Mouse (Mus musculus): ENCODE measurements around the gene Zfp334.

Gene Zfp334

DNA sequence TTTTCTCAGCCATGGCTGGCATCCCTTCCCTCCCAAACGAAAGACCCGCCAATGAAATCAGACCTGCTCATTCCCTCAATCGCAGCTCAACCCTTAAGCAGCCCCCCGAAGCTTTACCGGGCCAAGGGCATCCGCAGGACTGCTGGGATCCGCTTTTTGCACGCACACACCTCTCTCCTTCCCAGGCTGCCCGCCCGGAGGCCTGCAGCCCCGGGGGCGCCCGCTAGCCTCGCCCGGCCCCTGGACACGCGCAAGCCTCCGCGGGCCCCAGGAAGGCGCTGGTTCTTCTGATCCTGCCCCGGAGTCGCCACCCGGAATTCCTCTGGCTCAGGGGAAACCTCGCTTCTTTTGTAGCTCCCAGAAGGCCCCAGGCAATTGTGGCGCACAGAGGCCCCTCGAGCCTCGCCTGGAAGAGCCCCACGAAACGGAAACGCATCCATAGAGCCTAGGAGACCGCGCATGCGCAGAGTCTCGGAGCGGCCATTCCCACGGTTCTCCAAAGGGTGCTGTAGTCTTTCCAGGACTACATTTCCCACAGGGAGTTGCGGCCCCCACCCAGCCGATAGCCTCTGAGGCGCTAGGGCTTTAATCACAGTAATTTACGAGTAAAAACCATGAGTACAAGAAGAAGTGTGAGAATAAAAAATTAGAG lies at the start of gene Zfp334:
Gene Zfp334 (minus strand): TSS at position 416 of the 652 bp plus-strand sequence.
- peak; percentile 93 for DNase-seq (ENCODE audit: low spot score in 2 of 2)

GRCm38 (mm10) chr2:165428694-165429093 lies 40.6 kb upstream of the Zfp334 start:
- no peak for DNase-seq (ENCODE audit: low spot score in 2 of 2)

DNA sequence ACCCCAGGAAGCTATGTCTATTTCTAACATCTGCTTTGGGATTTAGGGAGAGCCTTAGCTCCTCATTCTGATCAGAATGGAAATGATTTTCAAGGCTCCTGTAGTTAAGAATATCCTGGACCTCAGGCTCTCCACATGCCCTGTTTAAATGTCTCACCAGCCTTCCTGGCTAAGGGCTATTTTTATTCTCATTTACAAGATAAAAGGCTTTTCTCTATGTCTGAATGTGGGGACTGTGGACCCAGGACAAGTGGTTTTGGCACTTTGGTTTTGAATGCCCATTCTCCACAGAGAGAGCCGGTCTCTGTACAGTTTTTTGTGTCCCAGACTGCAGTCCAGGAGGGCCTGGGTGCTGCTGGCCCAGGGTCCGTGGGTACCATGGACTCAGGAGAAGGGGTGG lies 32.1 kb upstream of the Zfp334 start:
- no peak for DNase-seq (ENCODE audit: low spot score in 2 of 2)

DNA sequence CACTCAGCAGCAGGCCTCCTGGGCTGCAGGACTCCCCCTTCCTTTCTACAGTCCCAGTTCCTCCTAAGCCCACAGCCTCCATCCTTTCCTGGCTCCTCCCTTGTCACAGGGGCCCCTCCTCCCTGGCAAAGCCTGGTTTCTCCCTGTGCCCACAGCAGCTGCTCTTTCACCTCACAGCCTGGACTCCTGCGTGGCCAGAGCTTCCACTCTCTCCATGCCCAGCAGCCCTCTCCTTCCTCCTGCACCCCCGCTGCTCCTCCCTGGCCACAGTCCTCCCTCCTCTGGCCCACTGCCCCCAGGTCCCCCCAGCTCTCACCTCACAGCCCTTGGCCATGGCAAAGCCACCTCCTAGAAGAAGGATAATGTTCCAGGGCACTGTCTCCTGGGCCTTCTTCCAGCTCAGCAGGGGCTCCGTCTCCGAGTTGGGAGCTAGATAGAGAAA lies 31.6 kb upstream of the Zfp334 start:
- no peak for DNase-seq (ENCODE audit: low spot score in 2 of 2)

DNA sequence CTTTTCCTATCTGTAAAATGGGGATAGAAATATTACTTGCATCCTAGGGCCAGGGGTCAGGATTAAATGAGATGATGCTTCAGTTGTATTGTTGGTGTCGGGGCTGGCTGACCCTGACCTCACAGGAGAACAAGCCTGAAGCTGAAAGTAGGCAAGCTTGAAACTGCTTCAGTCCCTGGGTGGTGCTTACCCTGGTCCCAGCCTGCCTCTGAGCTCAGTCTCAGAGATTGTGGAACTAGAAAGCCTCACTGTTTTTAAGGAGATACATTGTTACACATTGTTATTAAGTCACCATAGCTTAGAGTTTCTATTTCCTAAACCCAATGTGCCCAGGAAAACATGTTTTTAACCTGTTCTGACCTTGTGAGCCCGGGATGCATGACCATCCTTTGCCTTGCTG lies 30.5 kb upstream of the Zfp334 start:
- no peak for DNase-seq (ENCODE audit: low spot score in 2 of 2)

DNA sequence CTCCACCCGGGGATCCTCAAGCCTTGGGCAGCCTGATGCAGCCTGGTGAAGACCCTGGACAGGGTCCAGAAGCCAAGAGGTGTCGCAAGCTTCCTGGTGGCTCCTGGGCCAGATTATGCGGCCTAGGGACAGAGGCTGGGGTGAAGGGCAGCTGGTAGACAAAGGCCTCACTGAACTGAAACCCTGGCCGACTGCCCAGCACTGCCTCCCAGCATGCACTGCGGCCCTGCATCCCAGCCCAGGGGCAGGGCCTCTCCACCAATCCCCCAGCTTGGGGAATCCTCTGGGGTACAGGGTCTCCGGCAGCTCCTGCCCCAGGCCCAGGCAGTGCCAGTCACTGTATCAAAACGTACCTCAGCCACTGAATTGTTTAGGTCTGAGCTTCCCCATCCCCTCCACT lies 29.2 kb upstream of the Zfp334 start:
- peak; percentile 54 to 63 for DNase-seq (ENCODE audit: low spot score in 2 of 2)

GRCm38 (mm10) chr2:165415795-165416194 lies 27.7 kb upstream of the Zfp334 start:
- DNase-seq (ENCODE audit: low spot score in 2 of 2) = no peak

DNA sequence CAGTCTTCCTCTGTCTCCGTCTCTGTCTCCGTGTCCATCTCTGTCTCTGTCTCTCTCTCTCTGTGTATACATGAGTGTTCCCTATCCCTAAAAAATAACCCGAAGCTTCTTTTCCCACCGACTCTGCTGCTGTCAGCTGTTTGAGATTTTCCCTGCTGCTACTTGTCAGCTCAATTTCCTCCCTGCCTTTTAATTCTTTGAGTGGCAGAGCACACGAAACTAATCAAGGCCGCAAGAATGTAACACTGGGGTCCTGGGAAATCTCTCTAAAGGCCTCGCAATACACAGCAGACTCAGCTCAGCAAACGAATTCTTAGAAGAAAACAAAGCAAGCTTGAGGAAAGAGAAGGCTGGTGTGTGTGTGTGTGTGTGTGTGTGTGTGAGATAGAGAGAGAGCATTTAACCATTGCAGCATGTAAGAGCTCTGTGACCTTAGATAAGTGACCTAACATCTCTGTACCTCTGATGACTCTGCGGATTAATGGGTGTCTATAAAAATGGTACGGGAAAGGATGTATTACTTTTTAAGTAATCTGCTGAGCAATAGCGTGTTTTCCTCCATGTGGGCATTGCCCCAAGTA lies 27.2 kb upstream of the Zfp334 start:
- DNase-seq (ENCODE audit: low spot score in 2 of 2) = no peak

- DNase-seq (ENCODE audit: low spot score in 2 of 2) = no peak
These were observed 26.3 kb upstream of the Zfp334 start for GRCm38 (mm10) chr2:165414321-165414720.

GRCm38 (mm10) chr2:165413884-165414283 lies 25.8 kb upstream of the Zfp334 start:
- no peak for DNase-seq (ENCODE audit: low spot score in 2 of 2)

DNA sequence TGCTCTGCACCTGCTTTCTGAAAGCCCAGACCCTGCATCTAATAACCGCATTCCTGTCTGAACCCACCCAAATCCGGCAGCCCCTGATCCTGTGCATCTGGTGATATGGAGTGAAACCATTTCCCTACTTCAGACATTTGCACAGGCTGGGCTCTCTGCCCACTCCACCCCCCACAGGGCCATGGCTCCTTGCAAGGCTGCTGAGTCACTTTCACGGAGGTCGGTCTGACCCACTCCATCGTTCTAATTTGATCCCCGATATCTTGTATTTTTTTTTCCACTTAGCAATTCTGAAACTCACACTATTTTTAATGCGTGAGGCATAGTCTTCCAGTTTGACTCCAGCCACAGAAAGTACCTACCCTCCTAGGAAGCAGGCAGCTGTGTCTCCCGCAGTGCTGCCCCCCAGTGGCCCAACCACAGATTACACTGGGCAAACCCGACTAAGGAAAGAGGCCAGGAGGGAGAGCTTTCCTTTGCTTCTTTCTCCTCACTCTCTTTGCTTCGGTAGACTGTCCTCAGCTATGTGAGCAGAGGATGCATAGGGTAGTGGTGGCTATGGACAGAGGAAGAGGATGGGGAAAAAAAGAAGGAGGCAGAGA lies 19.7 kb upstream of the Zfp334 start:
- peak; percentile 65 to 75 for DNase-seq (ENCODE audit: low spot score in 2 of 2)

GRCm38 (mm10) chr2:165405351-165405750 lies 17.3 kb upstream of the Zfp334 start:
- peak in 1 of 2 experiments; percentile 43 for DNase-seq (ENCODE audit: low spot score in 2 of 2)

DNA sequence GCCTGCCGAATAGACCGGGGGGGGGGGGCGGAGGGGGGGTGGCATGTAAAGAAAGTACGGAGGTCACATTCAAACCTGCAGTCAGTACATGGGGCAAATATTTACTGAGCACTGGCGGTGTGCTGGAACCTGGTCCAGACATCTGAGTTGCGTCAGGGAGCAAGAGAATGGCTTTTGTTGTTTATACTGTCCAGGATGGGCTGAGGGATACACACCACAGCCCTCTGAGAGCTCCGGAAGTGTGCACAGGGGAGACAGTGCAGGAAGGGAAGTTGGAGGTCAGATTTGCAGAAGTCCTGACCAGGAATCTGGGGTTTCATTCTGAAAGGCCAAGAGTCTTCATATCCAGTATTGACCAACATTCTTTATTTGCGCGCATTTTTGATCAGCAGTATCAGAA lies 16.9 kb upstream of the Zfp334 start:
- no peak for DNase-seq (ENCODE audit: low spot score in 2 of 2)

DNA sequence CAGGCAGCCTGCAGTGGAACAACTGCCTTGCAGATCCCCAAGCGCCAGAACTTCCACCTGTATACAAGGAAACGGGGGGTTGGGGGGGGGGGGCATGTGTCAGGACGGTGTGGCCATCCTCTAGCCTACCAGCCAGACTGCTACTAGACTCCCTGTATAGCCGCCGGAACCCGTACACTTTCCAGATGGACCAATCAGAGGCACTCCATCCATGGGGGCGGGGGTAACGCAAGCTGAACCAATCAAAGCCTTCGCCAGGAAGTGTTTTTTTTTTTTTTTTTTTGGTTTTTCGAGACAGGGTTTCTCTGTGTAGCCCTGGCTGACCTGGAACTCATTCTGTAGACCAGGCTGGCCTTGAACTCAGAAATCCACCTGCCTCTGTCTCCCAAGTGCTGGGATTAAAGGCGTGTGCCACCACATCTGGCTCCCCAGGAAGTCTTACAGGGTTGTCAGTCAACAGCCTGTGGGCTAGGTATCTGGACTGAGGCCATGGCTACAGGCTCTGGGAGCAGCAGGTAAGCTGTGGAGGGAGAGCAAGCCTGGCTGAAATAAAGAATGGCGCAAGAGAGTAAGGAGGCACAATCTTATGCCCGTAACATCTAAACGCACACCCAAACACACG lies 10.2 kb upstream of the Zfp334 start:
- no peak for DNase-seq (ENCODE audit: low spot score in 2 of 2)

DNA sequence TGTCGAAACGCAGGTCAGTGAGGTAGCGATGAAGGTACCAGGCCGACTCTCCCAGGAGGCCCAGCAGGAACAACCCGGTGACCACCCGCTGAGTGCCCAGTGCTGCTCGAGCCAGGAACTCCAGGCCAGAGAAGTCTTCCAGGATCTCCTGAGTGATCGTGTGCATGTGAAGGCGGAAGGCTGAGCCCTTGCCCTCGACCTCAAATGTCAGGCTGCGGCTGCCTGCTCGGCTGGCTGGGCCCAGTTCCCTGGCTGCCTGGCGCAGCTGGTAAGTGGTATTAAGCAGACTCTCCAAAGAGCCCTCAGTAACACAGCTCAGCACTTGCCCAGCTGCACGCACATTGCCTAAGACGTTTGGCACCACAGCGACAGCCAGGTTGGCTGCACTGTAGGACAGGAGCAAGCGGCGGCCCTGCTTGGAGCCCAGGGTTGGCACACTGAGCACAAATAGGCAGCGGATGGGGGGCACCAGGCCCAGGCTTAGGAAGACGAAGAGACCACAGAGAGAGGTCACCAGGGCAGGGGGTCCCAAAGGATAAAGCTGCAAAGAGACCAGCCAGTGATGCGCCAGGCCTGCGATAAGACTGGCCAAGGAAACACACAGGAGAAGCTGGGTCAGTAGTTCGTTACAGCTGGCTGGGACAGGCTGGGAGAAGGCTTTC lies 9.6 kb upstream of the Zfp334 start:
- no peak for DNase-seq (ENCODE audit: low spot score in 2 of 2)

- DNase-seq (ENCODE audit: low spot score in 2 of 2) = no peak
These were observed 8.9 kb upstream of the Zfp334 start for GRCm38 (mm10) chr2:165396831-165397501.

- no peak for DNase-seq (ENCODE audit: low spot score in 2 of 2)
These were observed 4.1 kb upstream of the Zfp334 start for GRCm38 (mm10) chr2:165392156-165392555.

GRCm38 (mm10) chr2:165391561-165391960 lies 3.5 kb upstream of the Zfp334 start:
- DNase-seq (ENCODE audit: low spot score in 2 of 2) = peak in 1 of 2 experiments; percentile 49

GRCm38 (mm10) chr2:165389299-165389952 lies 1.4 kb upstream of the Zfp334 start:
- no peak for DNase-seq (ENCODE audit: low spot score in 2 of 2)

GRCm38 (mm10) chr2:165387370-165387769 lies 689 bp downstream of the Zfp334 start:
- no peak for DNase-seq (ENCODE audit: low spot score in 2 of 2)

- DNase-seq (ENCODE audit: low spot score in 2 of 2) = no peak
These were observed 8.0 kb downstream of the Zfp334 start for GRCm38 (mm10) chr2:165380050-165380449.
